Mouse (Mus musculus): ENCODE measurements around the gene Gm884. TPM values are rescaled to one million over a fixed set of nuclear protein-coding genes. Genes with fewer than 3 reads are reported as not detected.

The Gm884 gene
- polyA plus RNA-seq (2015; fragmentation: Nextera tagmentation; extraction: Ambion mirVana): not detected in 2 replicates

GRCm38 (mm10) chr11:103621040-103621439 is at the start of gene Gm884:
Gm884 (minus strand) TSS chr11:103621140.

GRCm38 (mm10) chr11:103649301-103649982 is 28.5 kb upstream of the Gm884 start, which contains the start of gene Rprml:
Rprml (plus strand) TSS chr11:103649570.

GRCm38 (mm10) chr11:103638790-103639189 is 17.9 kb upstream of the Gm884 start, which contains the start of gene Lyzl6:
Lyzl6 (minus strand) TSS chr11:103638890.

GRCm38 (mm10) chr11:103504497-103504896 is 116.4 kb downstream of the Gm884 start, which contains the start of gene Lrrc37a:
Lrrc37a (minus strand) TSS chr11:103504597.

Other genes starting within 250 kb of the Gm884 start
- 3.6 and 4.1 TPM in 2 replicates for gene Plekhm1, start 208.5 kb downstream of the Gm884 start, polyA plus RNA-seq (2015; fragmentation: Nextera tagmentation; extraction: Ambion mirVana)
- not detected in 2 replicates for gene Lrrc37a, start 116.5 kb downstream of the Gm884 start, polyA plus RNA-seq (2015; fragmentation: Nextera tagmentation; extraction: Ambion mirVana)
- not detected in 2 replicates for gene Lyzl6, start 17.8 kb upstream of the Gm884 start, polyA plus RNA-seq (2015; fragmentation: Nextera tagmentation; extraction: Ambion mirVana)
- gene Rprml, start 28.4 kb upstream of the Gm884 start, polyA plus RNA-seq (2015; fragmentation: Nextera tagmentation; extraction: Ambion mirVana): not detected in 2 replicates
- gene Gosr2, start 76.8 kb upstream of the Gm884 start, polyA plus RNA-seq (2015; fragmentation: Nextera tagmentation; extraction: Ambion mirVana): 42.2 and 45.2 TPM in 2 replicates
- not detected in 2 replicates for gene Wnt9b, start 128.7 kb upstream of the Gm884 start, polyA plus RNA-seq (2015; fragmentation: Nextera tagmentation; extraction: Ambion mirVana)
- 0.06 TPM in 1 of 2 replicates, not detected in the other for gene Wnt3, start 153.0 kb upstream of the Gm884 start, polyA plus RNA-seq (2015; fragmentation: Nextera tagmentation; extraction: Ambion mirVana)

All from spleen, postnatal 0 days (tissue).